Mouse (Mus musculus): ENCODE measurements at regions not wholly inside any gene's neighbourhood (a gene's known extent, or its start where the extent isn't known, plus 50 kb on each side); places are given as distances from the start of the nearest gene placed in this dataset.
"Not testable (repeated sequence)": the region's sequence is repeated elsewhere in the genome, so short reads cannot be mapped to it uniquely, and the experiment has no call there.

DNA sequence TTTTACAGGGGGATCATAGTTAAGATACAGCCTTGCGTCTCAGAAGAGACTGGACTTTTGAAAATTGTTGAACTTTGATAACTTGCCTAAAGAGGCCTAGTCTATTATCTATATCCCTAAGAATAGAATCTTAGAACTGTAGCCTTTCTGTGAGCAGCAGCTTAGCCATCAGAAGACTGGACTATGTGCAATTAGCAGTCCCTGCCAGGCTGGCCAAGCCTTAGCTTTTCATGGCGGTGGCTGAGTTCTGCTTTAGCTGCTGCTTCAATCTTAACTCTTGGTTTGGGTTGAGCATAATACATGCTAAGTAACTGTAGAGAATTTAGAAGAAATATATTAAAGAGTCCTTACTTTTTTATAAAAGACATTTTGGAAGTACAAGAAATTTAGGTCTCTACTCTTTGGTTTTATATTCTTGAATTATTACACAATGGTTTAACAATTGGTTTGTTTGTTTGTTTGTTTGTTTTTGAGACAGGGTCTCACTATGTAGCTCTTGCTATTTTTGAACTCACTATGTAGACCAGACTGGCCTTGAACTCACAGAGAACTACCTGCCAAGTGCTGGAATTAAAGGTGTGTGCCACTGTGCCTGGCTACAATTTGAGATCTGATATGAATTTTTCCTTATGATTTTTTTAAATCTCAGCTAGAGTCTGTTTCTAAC, 201.2 kb upstream of the Ptprz1 start:
- H3K4me2 ChIP-seq (ENCODE audit: low read depth): no peak overlapping the region
- 62% methylated on average over 2 of the region's 2 CpGs for WGBS (ENCODE audit: insufficient replicate concordance)

GRCm38 (mm10) chr6:22671524-22671923, 203.8 kb upstream of the Ptprz1 start:
- Histone ChIP-seq H3K9ac (replicated peaks) (no peak overlapping the region), H3K9me3 (ENCODE audit: control insufficient read depth, low read length) (no peaks in the 10 kb centered on the region), H3K27ac (no peak overlapping the region), H3K36me3 (replicated peaks; ENCODE audit: control insufficient read depth, insufficient read depth, low read depth) (no peaks in the 10 kb centered on the region), H3K4me1 (replicated peaks; ENCODE audit: control insufficient read depth in 2 of 2, insufficient read depth in 2 of 2, low read length in 1 of 2) (no peaks in the 10 kb centered on the region), H3K4me3 (ENCODE audit: insufficient read depth in 1 of 2, low read depth in 2 of 2, low read length in 2 of 2) (no peak overlapping the region), H3K27me3 (ENCODE audit: control insufficient read depth, insufficient read depth, low read length) (no peaks in the 10 kb centered on the region), H3K4me2 (ENCODE audit: low read depth) (no peak overlapping the region)
- no peak for TF ChIP-seq EP300 (IDR thresholded peaks at IDR 0.05; ENCODE audit: low read depth)
- no peak for TF ChIP-seq CTCF (IDR thresholded peaks at IDR 0.05; ENCODE audit: low read depth)
- ATAC-seq (ENCODE audit: insufficient read depth) (no peak), DNase-seq (ENCODE audit: low read depth in 3 of 3, low spot score in 3 of 3) (no peak)
- WGBS (ENCODE audit: insufficient replicate concordance): 64% methylated on average over 1 of the region's 1 CpGs

More for the DNA sequence above, 201.2 kb upstream of the Ptprz1 start:
- no peak for DNase-seq (ENCODE audit: low read depth in 3 of 3, low spot score in 3 of 3)
- no peak overlapping the region for H3K4me3 ChIP-seq (ENCODE audit: insufficient read depth in 1 of 2, low read depth in 2 of 2, low read length in 2 of 2)
- no peaks in the 10 kb centered on the region for H3K9me3 ChIP-seq (ENCODE audit: control insufficient read depth, low read length)
- H3K36me3 ChIP-seq (replicated peaks; ENCODE audit: control insufficient read depth, insufficient read depth, low read depth): no peaks in the 10 kb centered on the region
- TF ChIP-seq CTCF (IDR thresholded peaks at IDR 0.05; ENCODE audit: low read depth) (no peak), EP300 (IDR thresholded peaks at IDR 0.05; ENCODE audit: low read depth) (no peak)
- no peaks in the 10 kb centered on the region for H3K4me1 ChIP-seq (replicated peaks; ENCODE audit: control insufficient read depth in 2 of 2, insufficient read depth in 2 of 2, low read length in 1 of 2)
- H3K27me3 ChIP-seq (ENCODE audit: control insufficient read depth, insufficient read depth, low read length): no peaks in the 10 kb centered on the region
- no peak overlapping the region for H3K27ac ChIP-seq
- no peak overlapping the region for H3K9ac ChIP-seq (replicated peaks)
- no peak for ATAC-seq (ENCODE audit: insufficient read depth)

DNA sequence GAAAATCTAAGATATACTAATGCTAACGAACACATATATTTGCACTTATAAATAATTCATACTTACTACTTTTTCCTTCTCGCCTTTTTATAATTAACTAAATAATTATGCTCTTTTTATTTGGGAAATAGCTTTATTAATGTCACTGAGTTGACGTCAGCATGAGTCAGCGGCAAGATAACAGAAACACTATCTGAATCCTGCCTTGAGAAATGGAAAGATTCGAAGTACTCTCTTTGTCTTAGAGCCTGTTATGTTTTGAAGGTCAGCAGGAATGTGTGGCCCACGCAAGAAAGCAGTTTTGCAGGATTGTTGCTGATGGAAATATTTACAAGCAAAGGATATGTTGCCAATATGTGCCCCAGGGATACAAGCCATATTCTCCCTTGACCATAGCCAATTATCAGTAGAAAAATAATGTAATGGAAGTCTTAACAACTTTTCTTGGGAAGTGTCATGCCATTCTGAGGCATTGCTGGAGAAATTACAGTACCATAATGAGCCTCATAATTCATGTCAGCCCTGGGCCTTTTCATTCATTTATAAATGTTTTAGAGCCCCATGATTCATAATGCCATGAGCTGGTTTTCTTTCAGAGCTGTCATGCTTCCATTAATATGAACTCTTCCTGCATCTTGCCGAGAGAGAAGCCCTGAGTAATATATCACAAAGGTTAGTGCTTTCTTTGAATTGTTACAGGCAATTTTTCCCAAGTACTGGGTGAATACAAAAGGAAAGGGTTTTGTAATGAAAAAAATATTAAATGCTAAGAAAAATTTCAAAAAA, 206.9 kb upstream of the Ptprz1 start:
- H3K36me3 ChIP-seq (replicated peaks; ENCODE audit: control insufficient read depth, insufficient read depth, low read depth): no peaks in the 10 kb centered on the region
- H3K27ac ChIP-seq: no peak overlapping the region
- ATAC-seq (ENCODE audit: insufficient read depth) (no peak), DNase-seq (ENCODE audit: low read depth in 3 of 3, low spot score in 3 of 3) (no peak)
- no peaks in the 10 kb centered on the region for H3K27me3 ChIP-seq (ENCODE audit: control insufficient read depth, insufficient read depth, low read length)
- no peak overlapping the region for H3K4me3 ChIP-seq (ENCODE audit: insufficient read depth in 1 of 2, low read depth in 2 of 2, low read length in 2 of 2)
- no peak for TF ChIP-seq EP300 (IDR thresholded peaks at IDR 0.05; ENCODE audit: low read depth)
- no peak for TF ChIP-seq CTCF (IDR thresholded peaks at IDR 0.05; ENCODE audit: low read depth)
- no peaks in the 10 kb centered on the region for H3K9me3 ChIP-seq (ENCODE audit: control insufficient read depth, low read length)
- no peak overlapping the region for H3K9ac ChIP-seq (replicated peaks)
- no peak overlapping the region for H3K4me2 ChIP-seq (ENCODE audit: low read depth)
- H3K4me1 ChIP-seq (replicated peaks; ENCODE audit: control insufficient read depth in 2 of 2, insufficient read depth in 2 of 2, low read length in 1 of 2): no peaks in the 10 kb centered on the region
- WGBS (ENCODE audit: insufficient replicate concordance): 60% methylated on average over 7 of the region's 7 CpGs

GRCm38 (mm10) chr6:22657401-22657800, 217.9 kb upstream of the Ptprz1 start:
- 79% methylated on average over 14 of the region's 15 CpGs for WGBS (ENCODE audit: insufficient replicate concordance)
- DNase-seq (ENCODE audit: low read depth in 3 of 3, low spot score in 3 of 3); H3K4me3 ChIP-seq (ENCODE audit: insufficient read depth in 1 of 2, low read depth in 2 of 2, low read length in 2 of 2); ATAC-seq (ENCODE audit: insufficient read depth); H3K4me1 ChIP-seq (replicated peaks; ENCODE audit: control insufficient read depth in 2 of 2, insufficient read depth in 2 of 2, low read length in 1 of 2); H3K27me3 ChIP-seq (ENCODE audit: control insufficient read depth, insufficient read depth, low read length); H3K36me3 ChIP-seq (replicated peaks; ENCODE audit: control insufficient read depth, insufficient read depth, low read depth); H3K27ac ChIP-seq; H3K9ac ChIP-seq (replicated peaks); H3K4me2 ChIP-seq (ENCODE audit: low read depth); H3K9me3 ChIP-seq (ENCODE audit: control insufficient read depth, low read length): not testable (repeated sequence)

GRCm38 (mm10) chr6:22640100-22640499, 235.2 kb upstream of the Ptprz1 start:
- no peak overlapping the region for H3K27ac ChIP-seq
- H3K4me3 ChIP-seq (ENCODE audit: insufficient read depth in 1 of 2, low read depth in 2 of 2, low read length in 2 of 2): no peak overlapping the region
- H3K36me3 ChIP-seq (replicated peaks; ENCODE audit: control insufficient read depth, insufficient read depth, low read depth): no peaks in the 10 kb centered on the region
- no peak overlapping the region for H3K4me2 ChIP-seq (ENCODE audit: low read depth)
- no peaks in the 10 kb centered on the region for H3K4me1 ChIP-seq (replicated peaks; ENCODE audit: control insufficient read depth in 2 of 2, insufficient read depth in 2 of 2, low read length in 1 of 2)
- no peak overlapping the region for H3K9ac ChIP-seq (replicated peaks)
- H3K9me3 ChIP-seq (ENCODE audit: control insufficient read depth, low read length): no peaks in the 10 kb centered on the region
- DNase-seq (ENCODE audit: low read depth in 3 of 3, low spot score in 3 of 3): no peak
- no peak for ATAC-seq (ENCODE audit: insufficient read depth)
- TF ChIP-seq EP300 (IDR thresholded peaks at IDR 0.05; ENCODE audit: low read depth) (no peak), CTCF (IDR thresholded peaks at IDR 0.05; ENCODE audit: low read depth) (no peak)
- no peaks in the 10 kb centered on the region for H3K27me3 ChIP-seq (ENCODE audit: control insufficient read depth, insufficient read depth, low read length)
